Mouse (Mus musculus) liver, adult (tissue): Measurements from ENCODE around the gene Fam24a.

Experiments used
- GATA4 ChIP-seq: IDR thresholded peaks from 2 replicates; pipeline ENCODE4 v1.6.1; 2014; ENCODE audit warnings: mild to moderate bottlenecking, low read length; ENCODE audit not compliant: insufficient replicate concordance

Gene Fam24a

DNA sequence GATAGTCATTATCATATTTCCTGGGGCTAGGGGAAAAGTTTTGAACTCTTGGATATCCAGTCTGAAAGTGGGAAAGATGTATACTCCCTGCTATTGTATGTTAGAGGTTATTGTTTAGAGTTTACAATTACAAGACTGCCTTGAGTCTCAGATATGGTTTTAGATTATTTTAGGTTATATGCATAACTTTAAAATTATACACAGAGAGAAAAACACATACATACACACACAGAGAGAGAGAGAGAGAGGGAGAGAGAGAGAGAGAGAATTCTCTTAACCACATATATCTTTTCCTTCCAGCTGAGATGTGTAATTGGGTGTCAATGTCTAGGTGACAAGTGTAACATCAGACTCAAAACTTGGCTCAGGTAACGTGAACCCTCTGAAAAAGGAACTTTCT, at the start of gene Fam24a:
TSS of gene Fam24a (plus strand) at position 301 of the 400 bp plus-strand sequence.
- no peak for TF ChIP-seq GATA4

GRCm38 (mm10) chr7:131297151-131297550, 36.5 kb upstream of the Fam24a start:
- TF ChIP-seq GATA4 = no peak

- TF ChIP-seq GATA4 = no peak
Measured at GRCm38 (mm10) chr7:131303340-131303739, 30.3 kb upstream of the Fam24a start.

- no peak for TF ChIP-seq GATA4
Measured at GRCm38 (mm10) chr7:131306733-131307132, 26.9 kb upstream of the Fam24a start.

DNA sequence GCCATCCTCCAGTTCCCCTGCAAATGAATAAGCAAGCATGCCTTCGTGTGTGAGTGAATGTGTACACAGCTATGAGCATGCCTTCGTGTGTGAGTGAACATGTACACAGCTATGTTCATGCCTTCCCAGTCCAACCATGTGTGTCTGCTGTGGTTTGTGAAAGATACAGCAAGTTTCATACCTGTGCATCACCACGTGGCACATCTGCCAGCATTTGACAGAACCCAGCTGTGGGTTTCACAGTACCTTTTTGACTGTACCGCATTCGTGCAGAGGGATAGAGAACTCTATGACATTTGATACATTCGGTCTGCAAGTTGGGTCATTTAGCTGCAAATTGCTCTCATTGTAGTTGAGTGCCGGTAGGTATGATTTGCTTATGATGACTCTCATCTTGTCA, 19.2 kb upstream of the Fam24a start:
- no peak for TF ChIP-seq GATA4

GRCm38 (mm10) chr7:131317587-131317986, 16.1 kb upstream of the Fam24a start:
- no peak for TF ChIP-seq GATA4

- TF ChIP-seq GATA4 = no peak
Measured at GRCm38 (mm10) chr7:131318340-131318739, 15.3 kb upstream of the Fam24a start.

DNA sequence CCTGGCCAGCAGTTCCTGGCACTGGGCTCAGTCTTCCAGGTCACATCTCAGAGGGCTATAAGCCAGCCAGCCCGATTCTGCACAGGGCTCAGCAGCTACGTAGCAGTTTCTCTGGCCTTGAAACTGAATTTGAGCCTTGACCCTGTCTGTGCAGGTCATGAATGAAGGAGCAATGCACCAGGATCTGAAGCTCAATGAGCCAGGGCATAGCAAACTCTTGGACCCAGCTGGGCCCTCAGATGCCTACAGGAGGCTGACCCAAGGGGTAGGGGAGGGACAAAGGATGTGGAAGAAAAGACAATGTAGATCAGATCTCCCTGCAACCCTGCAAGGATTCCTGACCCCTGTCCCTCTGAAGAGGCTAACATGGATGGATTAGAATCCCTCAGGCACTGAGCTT, 11.5 kb upstream of the Fam24a start, which contains the start of gene Cuzd1:
TSS of gene Cuzd1 (minus strand) at position 101 of the 400 bp plus-strand sequence.
- TF ChIP-seq GATA4 = no peak

DNA sequence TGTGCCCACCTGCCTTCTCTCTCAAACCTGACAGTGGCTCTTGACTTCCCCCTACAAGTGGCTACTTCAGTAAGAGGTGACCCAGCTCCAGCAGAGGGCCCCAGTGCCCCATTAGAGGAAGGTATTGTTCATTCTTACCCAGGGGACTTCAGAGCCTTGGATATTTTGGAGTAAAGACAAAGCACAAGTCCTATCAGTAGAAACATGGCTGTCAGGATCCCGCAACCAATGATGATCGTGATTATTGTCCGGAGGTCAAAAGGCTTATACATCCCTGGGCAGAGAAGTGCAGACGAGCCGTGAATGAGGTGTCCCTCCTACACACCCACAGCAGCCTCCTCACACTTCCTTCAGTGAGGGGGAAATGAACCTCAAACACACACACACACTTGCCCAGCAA, 6.6 kb upstream of the Fam24a start:
- no peak for TF ChIP-seq GATA4

GRCm38 (mm10) chr7:131329416-131329815, 4.2 kb upstream of the Fam24a start, which contains the start of gene Fam24b:
Fam24b (minus strand) TSS chr7:131329516.
- TF ChIP-seq GATA4 = no peak

- no peak for TF ChIP-seq GATA4
Measured at GRCm38 (mm10) chr7:131331688-131332087, 2.0 kb upstream of the Fam24a start.

GRCm38 (mm10) chr7:131337502-131338068, 3.9 kb downstream of the Fam24a start:
- no peak for TF ChIP-seq GATA4

GRCm38 (mm10) chr7:131345856-131346541, 12.3 kb downstream of the Fam24a start:
- no peak for TF ChIP-seq GATA4

- TF ChIP-seq GATA4 = no peak
Measured at GRCm38 (mm10) chr7:131356105-131356504, 22.4 kb downstream of the Fam24a start.

GRCm38 (mm10) chr7:131362269-131362614, 28.6 kb downstream of the Fam24a start:
- TF ChIP-seq GATA4 = no peak

- TF ChIP-seq GATA4 = no peak; the same call in 1 of the 2 replicates
Measured at GRCm38 (mm10) chr7:131362615-131363300, 29.1 kb downstream of the Fam24a start, which contains the start of gene 2310057M21Rik. 2310057M21Rik (minus strand) TSS chr7:131362759.
